Mouse (Mus musculus) brain, embryonic 14.5 days (tissue): ENCODE data around the gene Gls.

Source experiments
- CTCF ChIP-seq: fragments of 200-500 bp; IDR thresholded peaks from 2 replicates; pipeline ENCODE4 v1.5.1; 2012; ENCODE audit warnings: inconsistent platforms, mild to moderate bottlenecking, moderate library complexity, borderline replicate concordance; ENCODE audit not compliant: insufficient read depth, insufficient read length; ENCODE audit errors: extremely low read depth
- POLR2A ChIP-seq: fragments of 200-500 bp; IDR thresholded peaks from 2 replicates; pipeline ENCODE4 v1.6.1; 2012; ENCODE audit warnings: mild to moderate bottlenecking, inconsistent platforms, borderline replicate concordance; ENCODE audit not compliant: poor library complexity, insufficient read depth, insufficient read length, severe bottlenecking; ENCODE audit errors: extremely low read depth

DNA sequence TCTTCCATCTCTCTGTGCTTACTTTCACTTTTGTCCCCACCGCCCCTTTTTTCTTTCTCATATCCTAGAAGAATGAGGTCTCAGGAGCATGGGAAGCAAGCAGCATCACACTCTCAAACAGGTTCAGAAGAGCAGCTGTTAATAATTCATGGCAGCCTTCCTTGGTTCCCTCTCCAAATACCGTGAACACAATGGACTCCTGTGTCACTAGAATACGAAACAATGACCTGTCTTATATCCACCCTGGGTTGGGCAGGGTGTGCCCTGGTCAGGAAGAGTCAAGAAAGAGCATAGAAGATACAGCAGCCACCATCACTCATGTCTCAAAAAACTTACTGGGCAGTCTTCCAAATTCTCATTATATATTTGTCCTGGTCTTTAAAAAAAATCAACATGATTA is 46.3 kb upstream of the Gls start:
- TF ChIP-seq CTCF (no peak), POLR2A (no peak)
